Mouse (Mus musculus): ENCODE measurements at regions not wholly inside any gene's neighbourhood (a gene's known extent, or its start where the extent isn't known, plus 50 kb on each side); places are given as distances from the start of the nearest gene placed in this dataset.
"Not testable (repeated sequence)": the region's sequence is repeated elsewhere in the genome, so short reads cannot be mapped to it uniquely, and the experiment has no call there.

DNA sequence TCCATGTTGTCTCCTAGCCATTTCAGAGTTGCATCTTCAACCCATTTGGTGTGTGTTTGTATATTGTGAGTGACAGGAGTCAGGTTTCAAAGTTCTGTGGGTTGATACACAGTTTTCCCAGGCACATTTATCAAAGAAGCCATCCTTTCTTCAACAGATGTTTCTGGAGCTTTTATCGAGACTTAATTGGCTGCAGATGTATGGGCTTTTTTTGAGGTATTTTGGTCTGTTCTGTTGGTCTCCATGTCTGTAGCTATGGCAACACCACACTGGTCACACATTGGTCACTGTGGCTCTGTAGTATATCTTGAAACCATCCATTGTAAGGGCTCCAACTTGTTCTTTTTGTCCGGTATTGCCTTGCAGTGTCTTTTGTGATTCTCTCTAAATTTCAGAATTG lies 565.1 kb upstream of the Arid1b start:
- DNase-seq: no peak

DNA sequence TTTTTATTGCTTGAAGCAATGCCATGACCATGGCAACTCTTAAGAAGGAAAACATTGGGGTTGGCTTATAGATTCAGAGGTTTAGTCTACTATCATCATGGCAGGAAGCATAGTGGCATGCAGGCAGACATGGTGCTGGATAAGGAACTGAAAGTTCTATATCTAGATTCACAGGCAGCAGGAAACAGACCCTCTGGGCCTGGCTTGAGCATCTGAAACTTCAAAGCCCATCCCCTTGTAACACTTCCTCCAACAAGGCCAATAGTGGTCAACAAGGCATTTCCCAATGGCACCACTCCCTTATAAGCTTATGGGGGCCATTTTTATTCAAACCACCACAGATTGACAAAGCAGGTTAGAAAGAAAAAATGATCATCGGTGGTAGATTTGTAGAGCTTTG lies 548.5 kb upstream of the Arid1b start:
- DNase-seq: no peak

DNA sequence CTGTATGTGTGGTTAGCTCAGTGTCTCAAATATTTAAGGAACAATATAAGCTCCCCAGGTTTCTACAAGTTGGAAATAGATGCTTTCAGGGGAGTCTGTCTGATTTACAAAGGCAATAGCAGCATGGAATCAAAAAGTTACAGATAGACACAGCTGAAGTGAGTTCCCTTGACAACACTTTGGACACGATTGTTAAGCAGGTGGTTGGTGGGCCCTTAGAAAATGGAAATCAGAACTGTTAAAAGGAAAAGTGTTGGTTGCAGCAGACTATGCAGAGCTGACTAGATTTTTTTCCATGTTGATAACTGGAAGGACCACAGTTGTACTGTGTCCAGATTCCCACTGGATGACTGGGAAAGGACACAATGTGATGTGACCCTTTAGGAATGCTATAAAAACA lies 536.6 kb upstream of the Arid1b start:
- DNase-seq: no peak

DNA sequence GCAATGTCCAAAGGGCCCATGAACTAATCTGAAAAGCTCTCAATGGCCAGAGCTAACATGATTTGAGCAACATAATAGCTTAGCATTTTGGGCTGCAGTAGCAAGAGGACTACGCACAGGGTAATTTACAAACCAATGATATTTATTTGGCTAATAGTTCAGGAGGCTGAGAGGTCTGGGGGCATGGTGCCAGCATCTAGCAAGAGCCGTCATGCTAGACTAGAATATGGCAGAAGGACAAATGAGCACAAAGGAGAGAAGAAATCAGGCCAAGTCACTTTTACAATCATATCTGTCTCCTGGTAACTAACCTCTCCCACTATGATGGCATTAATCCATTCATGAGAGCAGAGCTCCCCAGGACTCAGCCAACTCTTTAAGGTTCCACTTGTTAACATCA lies 532.6 kb upstream of the Arid1b start:
- DNase-seq: no peak

DNA sequence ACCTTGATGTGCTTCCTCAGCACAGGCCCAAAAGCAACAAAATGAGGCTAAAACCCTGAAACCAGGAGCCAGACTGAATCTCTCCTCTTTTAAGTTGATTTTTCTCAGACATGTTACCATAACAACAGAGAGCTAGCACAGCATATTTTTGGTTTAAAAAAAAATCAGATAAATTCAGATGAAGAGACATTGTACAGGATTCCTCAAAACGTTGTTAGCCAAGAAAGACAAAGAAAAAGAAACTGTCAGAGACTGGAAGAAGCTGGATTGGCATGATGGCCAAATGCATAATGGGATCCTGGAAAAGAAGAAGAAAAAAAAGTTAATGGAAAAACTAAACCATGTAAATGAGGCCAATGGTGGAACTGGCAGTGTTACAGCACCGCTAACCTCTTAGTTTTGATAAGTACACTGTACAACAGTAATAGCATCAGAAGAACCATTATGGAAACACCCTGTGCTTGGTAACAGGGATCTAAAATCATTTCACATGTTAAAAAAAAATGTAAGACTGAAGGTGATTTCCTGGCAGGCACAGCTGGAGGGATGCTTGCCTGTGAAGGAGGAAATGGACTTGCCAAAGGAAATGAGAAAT lies 529.7 kb upstream of the Arid1b start:
- no peak for DNase-seq

DNA sequence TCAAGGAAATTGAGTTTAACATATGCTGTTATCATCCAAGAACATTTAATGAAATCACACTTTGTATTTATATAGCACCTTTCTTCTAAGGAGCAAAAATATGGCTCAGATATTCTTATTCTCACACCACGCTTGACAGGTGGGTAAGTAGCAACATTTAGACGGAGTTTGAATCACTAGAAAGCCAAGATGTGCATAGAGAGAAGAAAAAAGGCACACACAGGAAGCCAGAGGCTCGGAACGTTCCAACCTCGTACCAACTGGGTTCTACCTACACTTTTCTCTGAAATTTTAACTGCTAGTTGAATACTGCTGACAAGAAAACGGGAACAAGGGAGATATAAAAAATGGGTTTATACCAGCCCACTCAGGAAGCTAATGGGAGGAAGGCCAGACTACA lies 528.4 kb upstream of the Arid1b start:
- no peak for DNase-seq

DNA sequence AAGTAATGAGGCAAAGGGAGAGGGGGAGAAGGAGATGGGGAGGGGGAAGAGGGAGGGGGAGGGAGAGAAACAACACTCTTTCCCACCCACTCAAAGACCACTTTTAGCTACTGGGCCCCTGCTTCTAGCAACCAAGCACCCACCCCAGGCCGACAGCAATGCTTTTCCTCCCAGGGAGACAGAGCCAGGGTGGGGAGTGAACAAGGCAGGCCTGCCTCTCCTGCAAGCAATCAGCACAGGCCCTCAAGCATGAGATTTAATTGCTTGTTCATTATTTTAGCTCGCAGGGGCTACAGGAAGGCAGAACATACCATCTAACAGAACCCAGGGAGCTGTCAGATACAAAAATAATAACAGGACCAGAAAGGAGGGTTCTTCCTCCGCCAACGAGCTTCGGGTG lies 521.7 kb upstream of the Arid1b start:
- no peak for DNase-seq

DNA sequence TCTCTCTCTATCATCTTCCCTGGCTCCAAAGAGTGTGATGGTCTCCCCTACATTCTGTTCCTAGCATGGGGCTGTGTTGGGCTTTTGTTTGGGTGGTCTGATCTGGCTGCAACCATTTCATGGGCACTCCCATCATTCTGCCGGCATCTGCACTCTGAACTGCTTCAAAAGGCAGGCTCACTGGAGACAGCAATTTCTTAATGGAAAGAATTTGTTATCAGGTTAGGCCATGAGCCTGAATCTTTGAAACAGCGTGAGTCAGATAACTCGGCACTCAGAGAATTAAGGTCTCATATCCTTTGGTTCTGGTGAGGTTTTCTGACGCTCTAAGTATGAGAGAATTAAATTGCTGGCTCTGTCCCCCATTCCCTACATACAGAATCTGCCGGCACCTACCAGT lies 519.8 kb upstream of the Arid1b start:
- no peak for DNase-seq

DNA sequence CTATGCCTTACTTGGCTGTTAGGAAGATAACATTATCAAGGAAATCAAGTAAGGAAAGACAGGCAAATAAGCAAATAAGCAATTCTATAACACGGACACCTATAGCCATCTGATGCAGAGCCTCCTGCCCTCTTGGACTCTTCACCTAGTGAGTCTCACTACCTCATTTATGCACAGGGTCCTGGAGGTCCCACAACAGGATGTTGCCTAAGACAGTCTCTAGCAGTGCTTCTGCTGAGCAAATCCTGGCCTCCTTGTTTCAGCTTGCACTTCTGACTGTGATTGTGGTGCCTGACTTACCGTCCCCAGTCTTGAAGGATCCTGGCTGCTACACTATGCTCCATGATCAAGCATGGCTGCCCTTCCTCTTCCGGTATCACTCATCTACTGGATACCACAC lies 518.5 kb upstream of the Arid1b start:
- DNase-seq: no peak

DNA sequence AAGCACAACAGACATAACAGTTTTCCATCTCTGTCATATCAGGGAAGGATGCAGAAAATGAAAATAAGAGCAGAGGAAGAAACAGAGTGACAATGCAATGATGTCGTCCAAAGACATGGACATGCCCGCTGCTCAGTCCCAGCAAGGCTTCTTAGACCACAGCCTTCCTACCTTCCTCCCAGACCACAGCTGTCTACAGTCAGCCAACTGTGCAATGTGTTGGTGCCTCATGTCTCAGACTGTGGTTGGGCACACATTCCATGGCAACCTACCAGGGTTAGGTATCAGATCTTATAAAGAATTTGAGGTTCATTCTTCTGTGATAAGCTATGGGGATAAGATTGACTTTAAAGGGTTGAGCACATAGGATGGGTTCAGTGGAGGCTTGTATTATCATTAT lies 499.7 kb upstream of the Arid1b start:
- no peak for DNase-seq

DNA sequence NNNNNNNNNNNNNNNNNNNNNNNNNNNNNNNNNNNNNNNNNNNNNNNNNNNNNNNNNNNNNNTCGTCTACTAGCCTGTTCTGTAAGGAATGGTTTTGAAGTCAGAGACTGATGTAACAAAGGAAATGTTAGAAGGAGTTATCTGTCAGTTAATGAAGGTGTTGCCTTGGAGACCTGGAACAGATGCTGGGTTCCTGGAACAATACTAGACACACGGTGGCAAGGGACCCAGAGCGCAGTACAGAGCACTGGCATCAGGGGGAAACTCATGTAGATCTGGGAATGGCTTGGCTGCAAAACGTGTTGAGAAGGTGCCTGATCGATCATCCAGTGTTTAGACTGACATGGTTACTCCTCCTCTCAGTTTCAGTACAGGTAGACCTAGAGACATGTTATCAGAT lies 493.6 kb upstream of the Arid1b start:
- DNase-seq: no peak

DNA sequence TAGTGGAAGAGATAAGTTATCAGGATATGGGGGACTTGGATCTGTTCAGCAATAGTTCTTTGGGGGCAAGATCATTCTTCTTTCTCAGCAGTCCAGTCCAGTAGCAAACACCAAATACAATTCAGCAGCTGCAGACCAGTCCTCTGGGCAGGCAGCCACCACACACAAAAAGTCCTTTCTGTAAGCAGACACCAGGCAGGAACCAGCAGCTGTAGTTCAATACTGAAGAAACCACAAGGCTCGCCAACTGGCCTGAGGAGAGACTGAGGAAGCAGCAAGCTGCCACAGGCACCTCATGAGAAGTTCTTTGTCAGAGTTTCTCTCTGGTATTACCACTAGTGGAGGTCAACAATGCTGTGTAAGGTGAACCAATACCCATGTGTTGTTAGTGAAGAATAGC lies 493.1 kb upstream of the Arid1b start:
- DNase-seq: no peak

DNA sequence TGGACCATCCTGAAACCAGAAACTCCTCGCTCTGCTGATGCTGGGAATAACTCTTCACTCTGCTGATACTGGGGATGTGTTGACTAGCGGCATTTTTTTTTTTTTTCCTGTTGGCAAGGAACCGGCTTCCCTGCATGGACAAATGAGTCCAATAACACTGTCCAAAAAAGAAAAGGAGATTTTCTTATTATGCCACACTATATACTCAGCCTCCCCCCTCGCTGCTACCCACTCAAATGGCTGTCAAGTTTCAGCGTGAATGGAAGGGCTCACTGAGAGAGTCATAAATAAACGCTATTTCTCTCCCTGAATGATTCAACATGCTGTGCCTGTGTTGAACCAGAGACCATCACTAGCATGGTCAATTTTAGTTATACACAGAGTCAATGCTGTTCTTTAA lies 489.2 kb upstream of the Arid1b start:
- no peak for DNase-seq

DNA sequence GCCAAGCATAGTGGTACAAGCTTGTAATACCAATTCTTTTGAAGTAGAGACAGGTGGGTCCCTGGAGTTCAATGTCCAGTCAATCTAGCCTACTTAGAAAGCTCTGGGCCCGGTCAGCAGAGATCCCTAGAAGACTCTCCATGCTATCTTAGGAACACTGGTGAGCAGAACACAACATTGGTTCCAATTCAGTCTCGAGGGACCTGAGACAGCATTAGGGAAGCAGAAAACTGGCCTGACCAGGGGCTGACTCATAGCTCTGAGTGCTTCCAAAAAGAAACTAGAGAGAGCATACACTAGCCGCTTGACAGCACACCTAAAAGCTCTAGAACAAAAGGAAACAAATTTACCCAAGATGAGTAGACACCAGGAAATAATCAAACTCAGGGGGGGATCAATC lies 484.6 kb upstream of the Arid1b start:
- no peak for DNase-seq

DNA sequence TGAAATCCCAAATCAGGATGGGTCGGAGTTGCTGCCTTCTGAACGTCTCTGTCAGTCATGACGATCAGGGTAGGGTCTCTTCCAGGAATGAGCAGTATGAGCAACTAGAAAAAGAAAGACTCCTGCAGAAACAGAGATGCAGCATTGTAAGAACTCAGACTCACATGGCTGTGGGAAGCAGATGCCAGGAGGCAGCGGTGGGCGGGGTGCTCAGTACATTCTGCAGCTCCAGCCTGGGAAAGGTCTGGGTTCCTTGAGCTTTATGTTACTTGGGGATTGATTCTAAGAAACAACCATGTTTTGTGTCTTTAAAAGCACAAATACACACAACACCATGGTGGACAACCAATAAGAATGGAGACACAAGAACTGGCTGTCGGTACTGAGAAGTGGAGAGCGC lies 478.0 kb upstream of the Arid1b start:
- DNase-seq: no peak

DNA sequence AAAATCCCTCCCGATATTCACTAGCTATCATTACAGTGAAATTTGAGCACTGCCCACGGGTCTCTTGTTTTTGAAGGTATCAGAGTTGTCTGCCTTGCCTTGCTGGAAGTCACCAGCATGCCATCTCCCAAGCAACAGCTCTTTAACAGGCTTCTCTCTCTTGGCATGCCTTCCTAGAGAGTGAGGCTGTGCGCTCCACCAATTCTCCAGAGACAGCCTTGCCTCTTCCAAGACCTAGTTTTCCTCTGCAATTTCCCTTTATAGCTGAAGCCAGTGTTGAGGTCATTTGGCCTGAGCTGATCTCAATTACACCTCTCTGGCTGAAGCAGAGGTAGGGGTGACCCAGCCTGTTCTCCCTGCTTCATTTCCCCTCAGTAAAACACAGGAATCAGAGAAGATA lies 477.3 kb upstream of the Arid1b start:
- no peak for DNase-seq

DNA sequence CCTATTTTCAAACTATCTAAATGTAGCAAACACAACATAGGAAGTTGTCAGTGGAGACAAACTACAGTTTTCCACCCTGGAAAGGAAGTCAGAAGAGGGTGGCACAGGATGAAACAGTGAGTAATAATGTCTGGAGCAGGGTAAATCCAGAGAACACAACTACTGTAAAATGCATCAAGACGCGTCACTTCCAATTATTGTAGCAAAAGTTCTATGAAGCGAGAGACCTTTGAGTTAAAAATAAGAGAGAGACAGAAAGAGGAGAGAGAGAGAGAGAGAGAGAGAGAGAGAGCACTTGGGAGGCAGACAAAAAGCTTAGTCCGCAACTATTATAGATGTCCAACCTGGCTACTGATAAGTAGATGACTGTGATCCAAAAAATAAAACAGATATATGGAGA lies 473.1 kb upstream of the Arid1b start:
- DNase-seq: no peak

DNA sequence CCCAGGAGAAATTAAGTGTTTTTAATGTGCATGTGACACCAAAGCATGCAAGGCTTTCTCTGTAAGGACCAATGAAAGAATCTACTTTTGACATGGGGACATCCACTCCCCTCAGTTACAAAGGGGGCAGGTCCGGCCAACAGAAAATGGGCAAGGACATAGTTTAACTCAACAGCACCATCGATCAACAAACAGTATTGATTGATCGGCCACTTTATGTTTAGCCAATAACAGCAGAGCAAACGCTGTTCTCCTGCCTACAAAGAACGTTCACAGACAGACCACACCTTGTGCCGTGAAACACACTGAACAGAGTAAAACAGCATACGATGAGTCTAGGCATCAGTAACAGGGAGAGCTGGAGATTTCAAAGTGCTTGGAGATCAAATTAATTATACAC lies 467.7 kb upstream of the Arid1b start:
- no peak for DNase-seq

DNA sequence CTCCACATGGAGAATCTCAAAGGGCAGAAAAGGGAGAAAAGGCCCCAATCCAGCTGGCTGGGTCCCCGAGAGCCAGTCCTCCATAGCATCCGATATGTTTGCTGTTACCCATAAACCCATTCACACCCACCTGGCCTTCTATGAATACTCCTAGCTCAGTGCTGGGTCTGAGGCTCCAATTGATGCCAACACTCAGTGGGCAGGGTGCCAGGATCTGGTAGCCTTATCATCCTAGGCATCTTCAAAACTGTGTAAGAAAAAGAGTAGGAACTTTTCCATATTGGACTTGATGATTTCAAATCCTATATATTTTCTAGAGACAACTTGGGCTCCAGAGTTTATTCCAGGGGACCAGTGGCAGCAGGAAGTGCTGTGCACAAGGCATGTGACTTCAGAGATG lies 462.0 kb upstream of the Arid1b start:
- DNase-seq: no peak

DNA sequence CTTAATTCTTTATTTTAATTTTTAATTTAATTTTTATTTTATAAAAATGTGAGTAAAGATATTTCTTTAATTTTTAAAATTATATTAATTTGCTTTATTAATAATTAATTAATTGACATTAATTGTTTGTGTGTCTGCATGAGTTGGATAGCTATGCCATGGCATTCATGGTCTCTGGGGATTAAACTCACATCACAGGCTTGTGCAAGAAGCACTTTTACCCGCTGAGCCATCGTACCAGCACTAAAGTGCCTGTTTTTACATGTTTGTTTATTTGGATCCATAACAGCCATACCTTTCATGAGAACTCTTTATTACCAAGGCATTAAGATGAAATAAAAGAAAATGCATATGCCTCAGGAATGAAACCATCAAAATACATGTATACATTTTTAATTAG lies 453.7 kb upstream of the Arid1b start:
- DNase-seq: no peak

DNA sequence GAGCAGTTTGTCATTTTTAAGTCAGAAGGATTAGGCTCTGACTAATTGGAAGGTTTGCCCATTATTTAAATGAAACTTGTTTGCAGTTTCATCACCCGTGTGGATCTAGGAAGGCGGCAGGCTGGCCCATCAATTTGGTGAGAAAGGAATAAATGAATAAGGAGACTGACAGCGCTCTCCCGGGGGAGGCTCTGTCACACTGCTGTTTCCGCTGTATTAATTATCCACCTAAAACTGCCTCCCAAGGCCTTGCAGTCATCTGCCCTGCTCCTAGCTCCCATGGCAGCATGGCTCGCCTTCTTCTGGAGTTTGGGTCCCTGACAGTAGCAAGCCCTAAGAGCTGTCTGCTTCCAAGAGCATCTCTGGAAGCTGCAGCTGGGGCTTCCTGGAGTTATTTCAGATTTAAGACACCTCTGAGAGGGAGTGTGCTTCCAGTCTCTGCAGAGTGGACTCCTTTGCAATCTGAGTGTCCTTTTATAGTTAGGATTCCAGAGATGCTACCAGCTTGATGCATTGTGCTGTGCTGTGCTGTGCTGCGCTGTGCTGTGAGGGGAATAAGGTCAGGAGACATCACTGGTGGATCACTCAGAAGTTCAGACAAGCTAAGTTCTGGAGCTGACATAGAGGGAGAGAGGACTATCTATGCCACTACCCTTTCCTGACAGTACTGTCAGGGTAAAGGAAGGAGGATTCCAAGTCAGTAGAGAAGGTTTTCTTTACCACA lies 452.9 kb upstream of the Arid1b start:
- no peak for DNase-seq

DNA sequence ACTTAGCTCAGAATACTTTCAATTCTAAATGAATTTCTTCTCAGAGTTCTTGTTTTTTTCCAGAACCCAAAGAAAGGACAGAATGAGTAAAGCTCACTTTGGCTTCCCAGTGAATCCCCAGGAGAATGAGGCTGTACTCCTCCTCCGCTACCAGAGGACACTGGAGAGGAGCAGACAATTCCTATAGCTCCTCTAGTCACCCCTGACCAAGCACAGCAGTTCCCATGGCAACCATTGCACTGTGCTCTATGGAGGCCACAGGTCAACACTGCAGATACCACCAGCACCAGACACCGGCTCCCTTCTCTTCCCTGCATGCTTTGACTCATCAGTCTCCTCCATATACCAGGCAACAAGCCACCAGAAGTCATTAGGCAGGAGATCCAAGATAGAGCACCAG lies 447.6 kb upstream of the Arid1b start:
- no peak for DNase-seq

DNA sequence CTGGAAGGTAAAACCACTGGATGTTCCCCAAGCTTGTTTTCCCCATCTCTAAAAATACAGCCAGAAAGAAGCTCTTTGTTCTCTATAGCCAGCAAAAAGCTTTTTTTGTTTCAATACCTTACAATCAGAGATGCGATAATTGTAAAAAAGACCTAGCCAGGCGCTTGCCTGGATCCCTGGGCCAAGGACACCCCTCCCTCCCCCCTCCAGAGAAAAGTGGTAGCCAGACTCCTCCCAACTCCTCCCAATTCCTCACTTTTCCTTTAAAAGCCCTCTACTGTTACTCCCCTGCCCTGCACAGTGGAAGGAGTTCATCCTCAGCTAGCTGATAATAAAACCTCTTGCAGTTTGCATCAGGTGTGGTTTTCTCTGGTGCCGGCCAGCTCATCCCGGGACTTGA lies 441.1 kb upstream of the Arid1b start:
- DNase-seq: not testable (repeated sequence)

DNA sequence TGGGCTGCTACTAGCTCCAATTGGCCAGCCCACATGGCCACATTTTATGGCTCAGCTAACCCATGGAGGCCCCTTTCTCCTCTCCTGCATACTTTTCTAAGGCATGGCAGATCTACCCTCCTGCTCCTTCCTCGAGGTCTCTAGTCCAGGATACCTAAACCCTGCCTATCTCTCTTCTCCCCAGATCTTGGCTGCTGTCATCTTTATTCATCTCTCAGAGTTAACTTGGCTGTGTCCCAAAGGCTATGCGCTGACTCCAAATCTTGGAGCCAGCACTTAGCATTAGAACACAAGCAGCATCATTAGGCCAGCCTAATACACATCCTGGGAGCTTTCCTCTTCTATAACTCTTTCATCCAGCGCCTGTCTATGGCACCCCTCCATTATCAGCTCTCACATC lies 430.5 kb upstream of the Arid1b start:
- no peak for DNase-seq

DNA sequence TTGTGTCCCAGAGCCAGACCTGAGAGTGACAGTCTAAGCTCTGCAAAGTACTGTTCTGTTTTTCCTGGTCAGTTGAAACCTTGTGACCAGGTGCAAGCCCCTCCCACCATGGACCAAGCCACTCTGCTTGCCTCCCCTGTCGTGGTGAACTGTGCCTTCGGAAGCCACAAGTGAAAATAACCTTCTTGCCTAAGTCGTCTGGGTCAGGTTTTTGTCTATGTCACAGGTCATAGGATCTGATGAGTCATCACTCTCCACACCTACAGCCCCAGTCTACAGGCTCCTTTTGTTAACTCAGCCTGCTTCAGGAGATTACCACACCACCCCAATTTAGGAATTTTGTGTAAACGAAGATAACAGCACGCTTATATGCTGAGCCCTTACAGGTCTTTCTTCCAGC lies 417.2 kb upstream of the Arid1b start:
- no peak for DNase-seq
